Mouse (Mus musculus) MEL (cell line): ENCODE data around the gene Unc13d. TPM values are rescaled to one million over a fixed set of nuclear protein-coding genes. Genes with fewer than 3 reads are reported as not detected.

Source experiments
- DNase-seq: peaks from one replicate; pipeline ENCODE4 v3.0.0; 2011; ENCODE audit warnings: low read depth, low spot score
- H3K27ac ChIP-seq: 2 replicates; pipeline ENCODE4 v1.5.1; 2012; ENCODE audit warnings: low read depth, mild to moderate bottlenecking, control low read depth, low read length, moderate library complexity; ENCODE audit not compliant: control insufficient read depth
- H3K27me3 ChIP-seq, 2 experiments: fragments of 150-350 bp in 1 of 2; sonication (generic) in 1 of 2; 2 replicates each; pipeline ENCODE4 v1.6.1; 2012; ENCODE audit warnings: low read length in 2 of 2, mild to moderate bottlenecking in 2 of 2, improper control_type of control experiment in 1 of 2, moderate library complexity in 1 of 2; ENCODE audit not compliant: insufficient read depth in 2 of 2, control insufficient read depth in 1 of 2
- H3K36me3 ChIP-seq, 2 experiments: 2 replicates each; pipeline ENCODE4 v1.6.1; 2012 to 2014; ENCODE audit warnings: low read length in 2 of 2, improper control_type of control experiment in 1 of 2, inconsistent platforms in 1 of 2, mild to moderate bottlenecking in 1 of 2; ENCODE audit not compliant: insufficient read depth in 2 of 2, control insufficient read depth in 1 of 2
- H3K4me1 ChIP-seq, 2 experiments: fragments of 150-350 bp in 1 of 2; sonication (generic) in 1 of 2; 2 replicates each; pipeline ENCODE4 v1.6.1; 2012; ENCODE audit warnings: low read length in 2 of 2, improper control_type of control experiment in 1 of 2, mild to moderate bottlenecking in 1 of 2; ENCODE audit not compliant: insufficient read depth in 2 of 2, control insufficient read depth in 1 of 2
- H3K4me3 ChIP-seq, 2 experiments: fragments of 150-350 bp in 1 of 2; sonication (generic) in 1 of 2; 2 replicates each; pipeline ENCODE4 v1.5.1; 2012; ENCODE audit warnings: low read depth in 2 of 2, low read length in 2 of 2, mild to moderate bottlenecking in 2 of 2, moderate library complexity in 2 of 2, control low read depth in 1 of 2, improper control_type of control experiment in 1 of 2; ENCODE audit not compliant: control insufficient read depth in 1 of 2, insufficient read depth in 1 of 2
- H3K79me2 ChIP-seq: 2 replicates; pipeline ENCODE4 v1.6.1; 2012; ENCODE audit warnings: mild to moderate bottlenecking, low read length, moderate library complexity; ENCODE audit not compliant: control insufficient read depth, poor library complexity, insufficient read depth
- H3K9ac ChIP-seq: 2 replicates; pipeline ENCODE4 v1.6.1; 2012; ENCODE audit warnings: low read depth, mild to moderate bottlenecking, control low read depth, low read length, moderate library complexity; ENCODE audit not compliant: control insufficient read depth, poor library complexity, severe bottlenecking
- H3K9me3 ChIP-seq: fragments of 150-350 bp; sonication (generic); replicated peaks from 2 replicates; pipeline ENCODE4 v1.6.1; 2012; ENCODE audit warnings: mild to moderate bottlenecking, low read length, improper control_type of control experiment, moderate library complexity; ENCODE audit not compliant: insufficient read depth
- BHLHE40 ChIP-seq: IDR thresholded peaks from 2 replicates; pipeline ENCODE4 v1.6.1; 2012; ENCODE audit warnings: low read depth, mild to moderate bottlenecking, inconsistent platforms, low read length, improper control_type of control experiment, borderline replicate concordance
- CHD1 ChIP-seq: IDR thresholded peaks from 2 replicates; pipeline ENCODE4 v1.6.1; 2012; ENCODE audit warnings: low read depth, mild to moderate bottlenecking, inconsistent platforms, low read length, improper control_type of control experiment
- CHD2 ChIP-seq: IDR thresholded peaks from 2 replicates; pipeline ENCODE4 v1.6.1; 2011; ENCODE audit warnings: low read length, improper control_type of control experiment
- CTCF ChIP-seq, 3 experiments: IDR thresholded peaks in 2 of 3; conservative IDR thresholded peaks in 1 of 3; 2 replicates each; pipeline ENCODE4 v1.5.1; 2011 to 2012; ENCODE audit warnings: low read length in 3 of 3, low read depth in 2 of 3, mild to moderate bottlenecking in 2 of 3, improper control_type of control experiment in 1 of 3, inconsistent platforms in 1 of 3, mixed read lengths in 1 of 3, moderate library complexity in 1 of 3; ENCODE audit not compliant: control insufficient read depth in 1 of 3, insufficient read depth in 1 of 3, poor library complexity in 1 of 3, severe bottlenecking in 1 of 3
- ELF1 ChIP-seq: IDR thresholded peaks from 2 replicates; pipeline ENCODE4 v1.6.1; 2014; ENCODE audit warnings: low read depth, mild to moderate bottlenecking, inconsistent platforms, low read length, improper control_type of control experiment, moderate library complexity
- EP300 ChIP-seq, 2 experiments: IDR thresholded peaks; 2 replicates each; pipeline ENCODE4 v1.6.1; 2011; ENCODE audit warnings: improper control_type of control experiment in 2 of 2, low read length in 2 of 2, low read depth in 1 of 2, mild to moderate bottlenecking in 1 of 2
- ETS1 ChIP-seq: IDR thresholded peaks from 2 replicates; pipeline ENCODE4 v1.6.1; 2012; ENCODE audit warnings: low read depth, mild to moderate bottlenecking, inconsistent platforms, low read length, improper control_type of control experiment, moderate library complexity
- GATA1 ChIP-seq: IDR thresholded peaks from 2 replicates; pipeline ENCODE4 v1.6.1; 2011; ENCODE audit warnings: low read depth, low read length, improper control_type of control experiment
- HCFC1 ChIP-seq: IDR thresholded peaks from 2 replicates; pipeline ENCODE4 v1.6.1; 2012; ENCODE audit warnings: low read depth, mild to moderate bottlenecking, inconsistent platforms, low read length, improper control_type of control experiment, moderate library complexity
- MAX ChIP-seq: IDR thresholded peaks from 2 replicates; pipeline ENCODE4 v1.6.1; 2011; ENCODE audit warnings: low read length, improper control_type of control experiment
- MEF2A ChIP-seq: IDR thresholded peaks from 2 replicates; pipeline ENCODE4 v1.6.1; 2014; ENCODE audit warnings: low read depth, mild to moderate bottlenecking, inconsistent platforms, low read length, improper control_type of control experiment; ENCODE audit not compliant: poor library complexity, insufficient replicate concordance, severe bottlenecking; ENCODE audit errors: extremely low read depth
- MXI1 ChIP-seq: IDR thresholded peaks from 2 replicates; pipeline ENCODE4 v1.6.1; 2011; ENCODE audit warnings: mild to moderate bottlenecking, low read depth, low read length, improper control_type of control experiment
- MYC ChIP-seq: IDR thresholded peaks from 2 replicates; pipeline ENCODE4 v1.6.1; 2011; ENCODE audit warnings: low read depth, mild to moderate bottlenecking, low read length, improper control_type of control experiment, moderate library complexity
- NELFE ChIP-seq: IDR thresholded peaks from 2 replicates; pipeline ENCODE4 v1.6.1; 2011; ENCODE audit warnings: low read depth, low read length, improper control_type of control experiment
- POLR2A ChIP-seq, 2 experiments: IDR thresholded peaks; 2 replicates each; pipeline ENCODE4 v1.6.1; 2011 to 2012; ENCODE audit warnings: low read length in 2 of 2, mild to moderate bottlenecking in 2 of 2, control low read depth in 1 of 2, improper control_type of control experiment in 1 of 2, low read depth in 1 of 2, moderate library complexity in 1 of 2; ENCODE audit not compliant: control insufficient read depth in 1 of 2, insufficient read depth in 1 of 2, poor library complexity in 1 of 2
- POLR2AphosphoS2 ChIP-seq: IDR thresholded peaks from 2 replicates; pipeline ENCODE4 v1.6.1; 2011; ENCODE audit warnings: low read length, improper control_type of control experiment
- POLR2AphosphoS5 ChIP-seq: IDR thresholded peaks from 2 replicates; pipeline ENCODE4 v1.6.1; 2012; ENCODE audit warnings: low read depth, borderline replicate concordance, mild to moderate bottlenecking, inconsistent platforms, low read length, moderate library complexity, mixed read lengths
- RAD21 ChIP-seq: IDR thresholded peaks from 2 replicates; pipeline ENCODE4 v1.6.1; 2011; ENCODE audit warnings: mild to moderate bottlenecking, low read depth, low read length, improper control_type of control experiment
- RCOR1 ChIP-seq: IDR thresholded peaks from 2 replicates; pipeline ENCODE4 v1.6.1; 2012; ENCODE audit warnings: low read depth, mild to moderate bottlenecking, inconsistent platforms, low read length, improper control_type of control experiment
- SIN3A ChIP-seq: IDR thresholded peaks from 2 replicates; pipeline ENCODE4 v1.6.1; 2012; ENCODE audit warnings: low read length, improper control_type of control experiment, inconsistent platforms
- TCF12 ChIP-seq: IDR thresholded peaks from 2 replicates; pipeline ENCODE4 v1.6.1; 2014; ENCODE audit warnings: low read depth, mild to moderate bottlenecking, inconsistent platforms, low read length, improper control_type of control experiment, moderate library complexity
- USF1 ChIP-seq: IDR thresholded peaks from 2 replicates; pipeline ENCODE4 v1.6.1; 2014; ENCODE audit warnings: low read depth, mild to moderate bottlenecking, inconsistent platforms, low read length, improper control_type of control experiment, moderate library complexity
- ZC3H11A ChIP-seq: IDR thresholded peaks from 2 replicates; pipeline ENCODE4 v1.6.1; 2012; ENCODE audit warnings: low read depth, mild to moderate bottlenecking, inconsistent platforms, low read length, improper control_type of control experiment
- ZNF384 ChIP-seq: IDR thresholded peaks from 2 replicates; pipeline ENCODE4 v1.6.1; 2012; ENCODE audit warnings: low read depth, mild to moderate bottlenecking, inconsistent platforms, low read length, improper control_type of control experiment
- polyA plus RNA-seq, 2 experiments: library from polyadenylated mRNA; stranded (reverse) in 1 of 2; unstranded in 1 of 2; fragments of >175 nt in 1 of 2; fragments of >200 nt in 1 of 2; gene quantifications; 2 replicates each; pipeline versions ENCODE4 v1.2.1 to v1.2.4; 2012; ENCODE audit warnings: low replicate concordance in 2 of 2, low read depth in 1 of 2; ENCODE audit not compliant: insufficient read length in 2 of 2, insufficient read depth in 1 of 2, missing spikeins in 1 of 2
- total RNA-seq: library from RNA; depleted of rRNA; stranded (reverse); fragments of 300-350 nt; gene quantifications from 2 replicates; pipeline ENCODE4 v1.2.3, GENCODE M21; 2012

Gene Unc13d
- total and polyA plus RNA-seq, 3 experiments = 115 to 146 TPM; not detected in 1

DNA sequence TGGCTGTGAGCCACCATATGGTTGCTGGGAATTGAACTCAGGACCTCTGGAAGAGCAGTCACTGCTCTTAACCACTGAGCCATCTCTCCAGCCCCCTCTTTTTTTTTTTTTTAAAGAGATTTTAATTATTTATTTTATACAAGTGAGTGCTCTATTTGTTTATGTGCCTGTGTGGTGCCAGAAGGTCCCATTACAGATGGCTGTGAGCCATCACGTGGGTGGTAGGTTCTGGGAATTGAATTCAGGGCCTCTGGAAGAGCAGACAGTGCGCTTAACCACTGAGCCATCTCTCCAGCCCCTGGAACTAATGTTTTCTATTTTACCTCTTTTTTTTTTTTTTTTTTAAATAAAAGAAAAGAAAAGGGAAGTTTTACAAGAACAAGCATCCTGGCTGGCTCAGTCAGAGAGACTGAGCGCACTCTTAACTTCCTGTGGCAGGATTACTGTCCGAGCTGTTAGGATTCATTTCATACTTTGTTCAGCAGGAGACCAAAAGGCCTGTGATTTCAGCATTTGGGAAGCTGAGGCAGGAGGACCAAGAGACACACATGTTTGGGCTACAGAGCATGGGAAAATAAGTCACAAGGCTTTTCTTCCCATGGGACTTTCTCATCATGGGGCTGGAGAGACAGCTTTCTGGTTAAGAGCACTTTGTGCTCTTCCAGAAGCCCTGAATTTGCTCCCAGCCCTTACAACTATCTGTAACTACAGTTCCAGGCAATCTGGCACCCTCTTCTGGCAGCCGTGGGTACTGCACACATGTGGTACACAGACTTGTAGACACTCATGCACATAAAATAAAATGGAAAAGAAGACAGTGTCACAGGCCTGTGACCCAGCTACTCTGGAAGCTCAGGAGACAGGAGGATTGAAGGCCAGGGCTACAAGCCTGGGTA lies 18.7 kb upstream of the Unc13d start (continued):
- TF ChIP-seq ZC3H11A (no peak; the same call in 1 of the 2 replicates), MYC (no peak), POLR2A (IDR thresholded peaks at IDR 0.05; ENCODE audit: control insufficient read depth in 1 of 2, insufficient read depth in 1 of 2, low read depth in 1 of 2, low read length in 2 of 2, poor library complexity in 1 of 2) (no peak)

DNA sequence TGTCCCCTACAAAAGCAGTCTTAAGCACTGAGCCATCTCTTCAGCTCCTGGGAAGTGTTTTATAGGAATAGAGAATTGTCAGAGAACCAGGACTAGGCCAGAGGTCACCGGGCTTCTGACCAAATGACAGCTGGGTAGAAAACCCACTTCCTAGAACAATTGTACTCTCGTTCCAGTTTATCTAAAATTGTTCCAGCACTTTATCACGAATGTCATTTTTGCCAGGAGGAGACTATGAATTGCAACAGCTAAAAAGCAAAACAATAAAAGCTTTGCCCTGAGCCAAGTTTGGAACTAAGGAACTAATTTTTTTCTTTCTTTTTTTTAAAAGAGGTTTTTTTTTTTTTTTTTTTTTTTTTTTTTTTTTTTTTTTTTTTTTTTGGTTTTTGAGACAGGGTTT lies 17.8 kb upstream of the Unc13d start:
- Histone ChIP-seq H3K27me3 (no peaks in the 10 kb centered on the region), H3K27ac (peak overlapping the region; percentile 39), H3K36me3 (peaks cover 0 to 37% of the 10 kb centered on the region in 2 experiments; a peak in 2 of 4 replicates), H3K9ac (no peak overlapping the region), H3K4me3 (no peak overlapping the region), H3K79me2 (no peaks in the 10 kb centered on the region), H3K9me3 (no peaks in the 10 kb centered on the region), H3K4me1 (peaks cover 14 to 36% of the 10 kb centered on the region in 2 experiments)
- TF ChIP-seq RCOR1 (no peak), HCFC1 (no peak), MXI1 (no peak), CHD1 (no peak), RAD21 (no peak), ETS1 (peak; percentile 68; the same call in 1 of the 2 replicates), EP300 (IDR thresholded peaks at IDR 0.05; ENCODE audit: low read depth in 1 of 2, low read length in 2 of 2) (peak; percentile 49 to 62), NELFE (no peak), POLR2AphosphoS5 (no peak), MYC (no peak), GATA1 (0 out of 2 replicates have a peak, but pooled peaks have one; percentile 27), MEF2A (no peak), MAX (no peak), SIN3A (0 out of 2 replicates have a peak, but pooled peaks have one; percentile 37), TCF12 (0 out of 2 replicates have a peak, but pooled peaks have one; percentile 12), BHLHE40 (no peak), CTCF (IDR thresholded peaks at IDR 0.05 in 2 of 3, conservative IDR thresholded peaks at IDR 0.05 in 1 of 3; ENCODE audit: control insufficient read depth in 1 of 3, insufficient read depth in 1 of 3, low read depth in 2 of 3, low read length in 3 of 3, poor library complexity in 1 of 3, severe bottlenecking in 1 of 3) (no peak), CHD2 (no peak), ZC3H11A (no peak), ZNF384 (peak; percentile 92), ELF1 (0 out of 2 replicates have a peak, but pooled peaks have one; percentile 21), USF1 (no peak), POLR2A (IDR thresholded peaks at IDR 0.05; ENCODE audit: control insufficient read depth in 1 of 2, insufficient read depth in 1 of 2, low read depth in 1 of 2, low read length in 2 of 2, poor library complexity in 1 of 2) (no peak), POLR2AphosphoS2 (no peak)
- DNase-seq = no peak
